Mouse (Mus musculus): Measurements from ENCODE around the gene Fam192a. TPM values are rescaled to one million over a fixed set of nuclear protein-coding genes. Genes with fewer than 3 reads are reported as not detected.
A peak's percentile ranks its signal among the peaks of the same experiment; 100 is the strongest.

Gene Fam192a
- total RNA-seq, 2 experiments from 2014 or later = 20.1 to 37.7 TPM

DNA sequence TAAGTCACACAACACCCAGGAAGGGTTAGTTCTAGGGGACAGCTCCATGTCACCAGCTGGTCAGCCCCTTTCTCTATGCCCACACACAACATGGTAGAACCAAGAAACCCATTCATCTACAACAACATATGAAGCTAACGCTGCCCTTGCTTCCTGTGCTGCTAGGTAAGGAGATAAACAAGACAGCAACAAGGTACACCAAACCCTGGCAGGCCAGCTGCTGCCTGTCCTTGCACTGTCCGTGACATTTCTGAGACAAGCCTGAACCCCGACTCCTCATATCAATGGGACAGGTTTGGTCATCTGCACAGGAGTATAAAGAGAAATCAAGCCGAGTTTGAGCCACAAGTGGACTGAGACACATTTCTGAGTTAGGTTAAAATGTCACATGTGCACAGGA, 26.6 kb downstream of the Fam192a start:
- ATAC-seq (replicated peaks; ENCODE audit: low FRiP score, poor library complexity, severe bottlenecking) = no peak

DNA sequence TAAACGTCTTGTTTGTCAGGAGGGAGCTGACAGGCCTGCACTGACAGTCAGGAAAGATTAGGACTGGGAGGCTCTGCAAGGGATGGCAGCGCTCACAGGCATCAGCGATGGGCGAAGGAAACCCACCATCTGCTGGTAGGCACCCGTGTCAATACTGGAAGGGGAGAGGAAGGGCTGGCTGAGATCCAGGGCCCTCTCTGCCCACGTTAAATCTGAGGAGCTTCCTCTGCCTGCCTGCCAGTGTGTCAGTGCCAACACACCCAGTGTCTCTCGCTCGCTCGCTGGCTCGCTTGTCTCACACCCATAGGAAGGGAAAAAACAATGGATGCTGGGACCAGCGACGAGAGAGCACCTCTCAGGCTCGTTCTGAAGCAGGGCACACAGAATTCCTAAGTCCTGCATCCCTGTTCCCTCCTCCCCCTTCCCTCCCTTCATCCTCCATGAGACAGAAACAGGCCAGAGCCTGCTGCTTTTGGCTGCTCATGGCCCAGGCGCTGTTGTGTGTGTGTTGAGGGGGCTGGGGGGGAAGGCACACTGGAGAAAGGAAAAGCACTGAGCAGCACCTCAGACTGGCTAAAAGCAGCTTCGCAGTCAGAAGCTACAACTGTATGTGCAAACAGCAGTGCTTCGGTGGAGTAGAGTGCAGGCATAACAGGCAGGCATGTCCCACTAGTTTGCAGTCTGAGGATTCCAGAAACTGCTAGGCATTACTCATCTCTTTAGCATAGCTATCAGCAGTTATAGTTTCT, 27.5 kb downstream of the Fam192a start:
- no peak for ATAC-seq (replicated peaks; ENCODE audit: low FRiP score, poor library complexity, severe bottlenecking)

DNA sequence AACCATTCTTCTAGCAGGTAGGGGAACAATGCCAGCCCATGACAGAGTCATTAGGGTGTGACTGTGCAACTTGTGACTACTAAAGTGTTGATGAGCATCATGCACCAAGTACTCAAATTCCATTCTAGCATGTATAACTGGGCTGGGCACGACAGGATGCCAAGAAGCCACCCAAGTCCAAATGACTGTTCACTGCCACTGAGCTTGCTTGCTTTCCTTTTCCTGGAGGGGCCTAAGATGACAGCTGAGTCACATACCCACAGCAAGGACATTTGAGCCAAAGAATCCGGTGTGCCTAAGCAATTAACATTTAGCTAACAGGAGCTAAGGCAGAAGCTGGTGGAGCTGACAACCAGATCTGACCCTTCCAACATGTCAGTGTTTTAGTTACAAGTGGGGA, 29.9 kb downstream of the Fam192a start:
- no peak for ATAC-seq (replicated peaks; ENCODE audit: low FRiP score, poor library complexity, severe bottlenecking)

DNA sequence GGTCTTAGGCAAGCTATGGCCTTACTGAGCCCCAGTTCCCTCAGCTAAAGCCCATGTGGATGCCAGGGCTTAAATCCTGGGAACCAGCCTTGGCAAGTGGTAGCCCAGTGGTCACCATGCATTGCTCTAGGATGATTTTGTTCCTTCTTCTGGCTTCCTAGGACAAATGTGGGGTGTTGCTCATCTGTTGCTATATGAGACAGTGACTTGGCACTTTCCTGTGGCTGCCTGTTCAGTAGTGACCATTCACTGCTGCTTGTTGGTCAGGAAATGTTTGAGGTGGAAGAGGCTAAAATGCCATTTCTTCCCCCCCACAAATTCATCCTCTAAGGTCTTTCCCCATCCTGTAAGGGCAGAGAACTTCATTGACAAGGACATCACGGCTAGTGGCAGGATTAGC, 32.4 kb downstream of the Fam192a start:
- ATAC-seq (replicated peaks; ENCODE audit: low FRiP score, poor library complexity, severe bottlenecking) = no peak

DNA sequence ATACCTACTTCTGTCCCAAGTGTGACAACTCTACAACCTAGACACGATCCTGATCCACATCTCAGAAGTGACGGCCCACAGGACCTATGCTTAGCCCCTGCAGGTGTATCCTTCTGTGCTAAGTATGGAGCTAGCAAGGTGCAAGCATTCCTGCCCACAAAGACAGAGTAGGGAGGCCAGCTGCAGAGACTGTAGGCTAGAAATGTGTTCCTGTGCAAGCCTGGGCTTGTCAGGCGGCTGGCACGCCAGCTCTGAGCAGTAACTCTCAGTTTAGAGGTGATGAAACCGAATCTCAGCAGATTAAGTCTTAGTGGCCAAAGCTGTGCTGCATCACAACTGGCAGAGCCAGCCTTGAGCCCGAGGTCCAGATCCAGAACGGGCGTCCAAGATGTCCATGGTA, 33.7 kb downstream of the Fam192a start:
- no peak for ATAC-seq (replicated peaks; ENCODE audit: low FRiP score, poor library complexity, severe bottlenecking)

DNA sequence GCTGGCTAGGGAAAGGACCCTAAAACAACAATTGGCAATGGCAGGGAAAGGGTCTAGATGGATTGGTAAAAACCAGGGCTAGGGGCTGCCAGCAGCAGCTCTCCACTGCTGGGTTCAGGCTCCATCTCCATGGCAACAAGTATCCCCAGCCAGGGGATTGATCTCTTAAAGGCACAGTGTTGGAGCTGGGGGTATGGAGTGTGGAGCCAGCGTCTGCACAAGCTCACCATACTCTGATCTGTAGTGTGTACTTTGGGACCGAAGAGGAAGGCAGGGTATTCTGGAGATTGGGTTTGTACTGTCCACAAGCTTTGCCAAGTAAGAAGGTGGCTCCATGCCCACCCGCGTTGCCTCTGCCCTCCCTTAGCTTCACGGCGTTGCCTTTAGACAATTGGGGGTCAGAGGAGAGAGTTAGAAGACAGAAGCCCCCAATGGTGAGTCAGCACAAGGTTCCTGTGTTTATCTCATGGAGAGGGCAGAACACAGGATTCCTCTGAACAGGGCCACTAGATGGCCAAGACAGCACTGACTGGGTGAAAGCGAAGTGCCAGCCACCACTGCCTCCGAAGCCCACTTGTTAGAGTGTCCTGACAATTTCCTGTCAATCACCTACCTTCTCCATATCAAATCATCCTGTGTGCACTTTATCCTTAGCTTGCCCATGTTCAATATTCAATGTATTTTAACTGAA, 34.5 kb downstream of the Fam192a start:
- no peak for ATAC-seq (replicated peaks; ENCODE audit: low FRiP score, poor library complexity, severe bottlenecking)

DNA sequence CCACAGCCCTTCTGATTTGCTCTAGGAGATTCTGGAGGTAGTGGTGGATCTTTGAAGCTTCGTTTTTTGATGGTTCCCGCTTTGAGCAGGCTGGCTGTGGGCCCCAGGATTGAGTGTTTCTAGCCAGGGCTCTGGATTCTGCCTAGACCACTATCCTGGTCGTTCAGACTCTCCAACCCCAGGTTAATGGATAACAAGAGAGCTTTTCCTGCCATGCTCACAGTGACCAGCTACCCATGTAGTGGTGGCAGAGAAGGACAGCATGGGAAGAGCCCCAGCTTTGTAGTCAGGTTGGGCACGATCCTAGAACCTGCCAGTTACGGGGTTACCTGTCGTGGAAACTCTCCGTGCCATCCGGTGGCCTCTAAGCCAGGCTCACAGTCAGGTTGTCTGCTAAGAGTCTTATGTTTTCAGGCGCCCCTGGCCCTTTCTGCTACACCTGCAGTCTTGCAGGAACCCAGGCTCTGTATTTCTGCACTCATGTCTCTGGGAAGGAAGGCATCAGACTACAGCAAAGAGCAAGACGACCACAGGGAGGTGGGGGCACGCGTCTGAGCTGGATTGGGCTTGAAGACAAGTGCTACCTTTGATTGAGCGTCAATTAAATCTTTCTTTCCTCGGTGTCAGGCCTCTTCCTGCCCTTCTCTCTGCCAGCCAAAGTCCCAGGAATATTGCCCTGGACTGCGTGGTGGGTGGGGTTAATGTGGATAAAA, 35.2 kb downstream of the Fam192a start:
- no peak for ATAC-seq (replicated peaks; ENCODE audit: low FRiP score, poor library complexity, severe bottlenecking)

DNA sequence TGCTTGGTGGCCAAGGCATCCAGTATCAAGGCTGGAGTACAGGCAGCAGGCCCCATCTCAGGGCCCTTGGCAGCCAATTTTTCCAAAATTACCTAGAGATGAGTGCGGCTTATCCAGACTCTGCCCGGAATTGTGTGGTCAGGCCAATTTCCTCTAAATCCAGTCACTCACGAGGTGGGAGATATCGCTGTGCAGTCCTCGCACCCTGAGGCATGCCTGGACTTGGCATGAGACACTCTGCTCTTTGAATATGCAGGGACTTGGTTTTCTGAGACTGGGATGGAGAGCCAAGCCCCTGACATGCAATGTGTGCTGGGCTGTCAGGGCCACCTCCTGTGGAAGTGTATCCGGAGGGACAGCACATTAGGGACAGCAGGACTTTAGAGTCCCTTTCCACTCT, 35.8 kb downstream of the Fam192a start:
- ATAC-seq (replicated peaks; ENCODE audit: low FRiP score, poor library complexity, severe bottlenecking) = no peak

DNA sequence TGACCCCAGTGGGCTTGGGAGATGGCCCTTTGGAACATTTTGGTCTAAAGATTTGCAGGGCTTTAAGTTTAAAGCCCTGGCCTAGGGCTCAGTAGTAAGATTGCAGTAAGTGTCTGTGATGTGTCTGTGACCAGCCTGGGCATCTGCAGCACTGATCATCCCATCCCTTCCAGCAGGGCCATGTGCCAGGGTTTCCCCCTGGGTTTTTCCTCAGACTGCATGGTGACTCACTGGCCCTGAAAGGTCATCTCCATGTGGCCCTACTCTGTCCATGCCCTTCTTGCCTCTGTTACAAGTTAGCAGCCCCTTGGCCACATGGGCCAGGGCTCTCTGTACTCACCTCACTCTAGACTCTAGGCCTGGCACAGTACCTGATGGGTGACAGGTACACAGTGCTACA, 37.4 kb downstream of the Fam192a start:
- ATAC-seq (replicated peaks; ENCODE audit: low FRiP score, poor library complexity, severe bottlenecking) = no peak

DNA sequence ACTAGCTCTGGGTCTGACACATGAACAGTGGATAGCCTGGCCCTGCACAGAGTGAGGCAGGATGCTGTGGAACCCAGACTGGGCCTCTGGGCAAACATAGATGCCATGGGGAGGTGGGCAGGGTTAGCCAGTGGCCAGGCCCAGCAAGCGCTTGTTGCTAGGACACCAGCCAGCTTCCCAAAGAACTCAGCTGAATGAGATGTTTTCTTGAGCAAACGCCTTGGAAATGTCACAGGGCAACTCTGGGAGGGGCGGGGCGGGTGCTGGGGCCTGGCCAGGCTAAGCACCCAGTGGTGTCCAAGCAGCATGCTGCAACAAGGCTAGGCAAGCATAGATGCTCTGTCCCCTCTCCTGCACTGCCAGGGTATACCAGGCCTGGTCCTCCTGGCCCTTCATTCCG, 40.5 kb downstream of the Fam192a start:
- no peak for ATAC-seq (replicated peaks; ENCODE audit: low FRiP score, poor library complexity, severe bottlenecking)

DNA sequence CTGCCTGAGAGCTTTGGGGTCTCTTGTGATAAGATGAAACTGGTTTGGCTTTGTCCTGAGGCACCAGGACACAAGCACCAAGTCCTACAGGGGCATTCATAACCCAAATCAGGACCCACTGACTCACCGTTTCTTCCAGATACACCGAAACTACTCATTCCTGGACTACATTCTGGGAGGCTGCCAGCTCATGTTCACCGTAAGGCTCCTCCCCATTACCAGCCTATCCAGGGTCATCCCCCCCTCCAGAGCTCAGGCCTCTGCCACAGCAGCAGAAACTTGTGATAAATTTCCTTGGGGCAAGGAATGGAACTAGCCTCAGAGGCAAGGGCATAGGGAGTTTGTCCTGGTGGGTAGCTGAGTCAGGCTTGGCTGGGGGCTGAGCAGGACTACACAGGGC, 44.5 kb downstream of the Fam192a start:
- ATAC-seq (replicated peaks; ENCODE audit: low FRiP score, poor library complexity, severe bottlenecking) = no peak

DNA sequence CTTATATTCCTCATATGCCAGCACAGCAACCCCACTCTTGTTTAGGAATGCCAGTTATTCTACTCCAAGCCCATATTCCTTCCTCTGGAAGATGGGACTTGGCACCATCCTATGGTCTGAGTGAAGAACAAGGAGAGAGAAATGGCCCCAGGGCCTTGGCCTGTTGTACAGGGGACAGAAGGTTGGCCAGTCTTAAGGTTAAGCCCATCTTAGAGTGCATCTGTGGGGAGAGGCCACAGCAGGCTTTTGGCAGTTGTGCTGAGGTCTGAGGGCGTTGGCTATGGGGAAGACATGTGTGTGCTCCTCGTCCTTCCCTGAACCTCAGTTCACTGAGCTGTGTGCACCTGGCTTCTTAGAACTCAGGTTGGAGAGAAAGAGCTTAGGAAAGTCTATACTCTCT, 49.1 kb downstream of the Fam192a start:
- ATAC-seq (replicated peaks; ENCODE audit: low FRiP score, poor library complexity, severe bottlenecking) = no peak

DNA sequence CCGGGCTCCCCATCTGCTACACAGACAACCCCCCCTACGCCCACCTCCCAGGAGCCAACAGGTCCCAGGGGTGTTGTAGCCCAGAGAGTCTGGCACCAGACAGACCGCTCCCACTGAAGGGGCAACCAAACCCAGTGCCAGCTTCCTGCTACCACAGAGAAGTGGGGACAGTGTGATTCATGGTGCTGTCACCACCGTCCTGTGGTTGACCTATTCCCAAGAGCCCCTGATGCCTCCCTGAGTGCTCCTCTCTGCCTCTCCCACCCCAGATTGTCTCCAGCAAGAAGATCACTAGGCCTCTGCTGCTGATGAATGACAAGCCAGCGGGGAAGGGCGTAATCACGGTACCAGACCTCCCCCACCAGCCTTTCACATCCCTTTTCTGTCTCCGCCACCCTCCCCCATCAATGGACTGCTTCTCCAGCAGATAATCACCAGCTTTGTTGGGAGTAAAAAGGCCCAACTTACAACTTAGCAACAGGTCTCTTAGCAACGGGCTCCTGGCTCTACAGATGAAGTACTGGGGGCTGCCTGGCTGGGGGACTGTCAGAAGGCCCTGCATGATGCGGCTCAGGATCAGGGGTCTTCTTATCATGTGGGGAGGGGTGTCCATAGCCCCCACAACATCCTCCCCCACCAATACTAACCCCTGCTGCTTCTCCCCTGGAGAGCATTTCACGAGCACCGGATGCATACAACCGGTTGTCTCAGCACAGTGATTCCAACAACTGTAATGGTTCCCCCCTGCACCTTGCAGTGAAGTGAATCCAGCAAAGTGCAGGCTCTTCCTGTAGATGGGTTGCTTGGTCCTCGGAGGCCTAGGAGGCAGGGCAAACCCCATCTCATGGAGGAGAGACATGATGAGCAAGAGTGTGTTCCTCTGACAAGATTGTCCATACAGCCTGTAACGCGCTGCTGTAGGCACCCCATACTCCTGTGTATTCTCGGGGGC, 50.0 kb downstream of the Fam192a start:
- ATAC-seq (replicated peaks; ENCODE audit: low FRiP score, poor library complexity, severe bottlenecking) = no peak

DNA sequence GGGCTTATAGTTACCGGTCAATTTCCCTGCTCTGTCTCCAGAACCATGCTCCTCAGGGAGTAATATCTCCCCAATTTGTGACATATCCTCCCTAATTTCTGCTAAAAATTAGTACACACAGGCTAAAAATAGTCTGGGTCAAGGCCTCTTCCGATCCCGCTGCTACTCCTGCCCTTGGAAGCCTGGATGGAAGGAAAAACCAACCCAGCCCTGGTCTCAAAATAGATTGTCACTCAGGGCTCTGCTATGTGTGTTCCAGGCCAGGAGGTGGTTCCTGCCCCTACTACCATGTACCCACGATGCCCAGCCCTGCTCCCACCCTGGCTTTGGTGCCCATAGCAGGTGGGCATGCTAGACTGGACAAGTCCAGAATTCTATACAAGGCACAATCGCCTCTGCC, 51.8 kb downstream of the Fam192a start:
- no peak for ATAC-seq (replicated peaks; ENCODE audit: low FRiP score, poor library complexity, severe bottlenecking)

DNA sequence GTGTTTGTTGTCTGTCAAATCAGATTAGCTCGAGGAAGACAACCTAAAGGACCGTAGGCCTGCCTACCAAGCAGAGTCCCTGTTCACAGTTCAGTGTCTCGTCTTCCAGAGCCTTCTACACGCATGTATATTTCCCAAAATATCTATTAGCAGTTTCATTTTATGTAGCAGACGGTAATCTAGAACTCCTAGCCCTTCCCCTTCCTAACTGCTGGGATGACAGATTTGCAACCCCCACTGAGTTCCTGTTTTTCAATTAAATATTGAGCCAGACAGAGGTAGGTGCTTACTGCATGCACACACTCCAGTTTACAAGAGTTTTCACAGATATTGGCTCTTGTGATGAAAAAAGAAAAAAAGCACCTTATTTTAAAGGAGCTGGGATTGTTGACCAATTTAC, 52.3 kb downstream of the Fam192a start:
- no peak for ATAC-seq (replicated peaks; ENCODE audit: low FRiP score, poor library complexity, severe bottlenecking)

DNA sequence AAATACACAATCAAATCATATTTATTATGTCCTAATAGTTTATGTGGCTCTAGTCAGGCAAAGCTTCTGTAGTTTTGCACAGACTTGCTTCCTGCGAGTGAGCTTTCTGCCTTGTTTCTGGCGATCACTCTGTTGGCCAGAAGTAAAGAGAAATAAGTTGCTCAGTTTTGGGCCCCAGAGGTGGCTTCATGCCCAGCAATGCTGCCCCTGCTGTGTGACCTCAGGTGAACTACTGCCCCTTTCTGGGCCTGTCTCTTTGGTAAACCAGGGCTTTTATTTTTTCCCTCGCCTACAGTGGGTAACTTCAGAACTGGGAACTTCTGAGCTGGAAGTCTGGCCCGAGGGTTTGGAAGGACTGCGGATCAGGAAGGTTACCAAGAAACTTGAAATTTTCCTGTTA, 52.8 kb downstream of the Fam192a start:
- no peak for ATAC-seq (replicated peaks; ENCODE audit: low FRiP score, poor library complexity, severe bottlenecking)

DNA sequence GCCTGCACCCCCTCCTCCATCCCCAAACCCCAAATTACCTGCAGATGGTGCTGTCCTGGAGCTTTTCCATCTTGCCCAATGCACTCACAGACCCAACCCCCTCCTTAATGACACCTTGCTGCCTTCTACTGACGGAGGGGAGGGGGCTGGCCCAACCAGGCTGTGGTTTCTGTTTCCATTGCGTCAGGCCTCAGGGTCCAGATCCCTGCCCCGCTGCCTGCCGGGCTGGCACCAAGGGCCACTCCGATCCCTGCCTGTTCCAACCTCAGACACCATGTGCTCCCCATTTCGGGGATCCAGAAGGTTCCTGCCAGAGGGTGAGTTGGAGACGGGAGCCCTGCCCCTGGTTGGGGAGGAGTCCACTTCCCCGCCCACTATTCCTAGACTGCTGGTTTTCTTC, 57.8 kb downstream of the Fam192a start:
- ATAC-seq (replicated peaks; ENCODE audit: low FRiP score, poor library complexity, severe bottlenecking) = no peak

DNA sequence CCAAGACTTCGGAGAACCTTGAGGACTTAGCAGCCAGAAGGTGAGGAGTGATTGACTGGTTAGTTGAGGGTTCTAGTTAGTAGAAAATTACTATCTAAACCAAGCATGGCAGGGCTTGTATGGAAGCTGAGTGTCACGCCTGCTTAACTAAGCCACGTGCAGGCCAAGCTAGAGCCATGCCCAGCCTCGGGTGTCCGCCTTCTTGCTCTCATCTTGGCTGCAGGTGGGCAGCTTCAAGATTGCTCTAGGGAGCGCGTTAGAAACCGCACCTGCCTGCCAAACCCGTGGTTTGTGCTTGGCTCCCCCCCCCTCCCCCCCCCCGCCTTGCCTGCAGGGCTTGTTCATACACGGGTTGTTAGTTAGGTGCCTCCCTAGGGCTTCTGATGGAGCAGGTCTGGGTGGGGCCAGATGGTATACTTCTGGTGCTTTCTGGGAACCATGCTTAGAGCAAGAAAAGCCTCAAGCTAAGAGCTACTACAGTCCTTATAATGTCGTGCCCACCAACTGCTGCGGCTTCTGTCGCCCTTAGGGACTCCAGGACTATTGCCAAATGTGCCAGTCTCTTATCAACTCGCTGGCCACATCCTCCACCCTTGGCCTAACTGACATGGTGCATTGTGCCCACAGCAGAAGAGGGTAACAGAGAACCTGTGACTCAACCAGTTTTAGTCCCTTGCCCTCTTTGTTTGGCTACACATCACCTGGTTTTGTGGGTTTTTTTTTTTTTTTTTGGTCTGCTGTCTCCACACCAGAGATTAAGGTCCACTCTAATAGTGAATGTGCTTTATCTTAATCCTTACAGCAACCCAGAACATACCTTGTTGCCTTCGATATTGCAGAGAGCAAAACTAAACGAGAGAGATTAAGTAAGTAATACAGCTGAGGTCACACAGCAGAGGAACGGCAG, 60.7 kb downstream of the Fam192a start:
- peak; percentile 63 for ATAC-seq (replicated peaks; ENCODE audit: low FRiP score, poor library complexity, severe bottlenecking)

DNA sequence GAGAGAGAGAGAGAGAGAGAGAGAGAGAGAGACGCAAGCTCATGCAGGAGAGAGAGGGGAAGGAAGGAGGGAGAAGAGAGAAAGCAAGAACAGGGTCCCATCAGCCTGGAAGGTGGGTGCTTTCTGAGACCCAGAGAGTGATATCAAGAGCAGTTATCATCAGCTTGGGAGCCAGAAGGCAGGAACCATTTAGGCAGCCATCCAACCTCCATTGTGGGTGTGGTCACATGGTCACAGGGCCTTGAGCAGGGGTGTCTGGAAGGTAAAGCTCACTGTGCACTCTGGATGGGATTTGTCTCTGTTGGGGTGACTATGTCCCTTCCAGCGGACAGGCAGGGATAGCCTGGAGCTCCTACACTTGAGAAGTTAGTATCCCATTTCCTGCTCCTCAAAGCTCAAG, 61.8 kb downstream of the Fam192a start:
- peak; percentile 63 for ATAC-seq (replicated peaks; ENCODE audit: low FRiP score, poor library complexity, severe bottlenecking)
